Comparison of ENCODE assay signal across 10 mouse cellular contexts in the genomic region with DNA sequence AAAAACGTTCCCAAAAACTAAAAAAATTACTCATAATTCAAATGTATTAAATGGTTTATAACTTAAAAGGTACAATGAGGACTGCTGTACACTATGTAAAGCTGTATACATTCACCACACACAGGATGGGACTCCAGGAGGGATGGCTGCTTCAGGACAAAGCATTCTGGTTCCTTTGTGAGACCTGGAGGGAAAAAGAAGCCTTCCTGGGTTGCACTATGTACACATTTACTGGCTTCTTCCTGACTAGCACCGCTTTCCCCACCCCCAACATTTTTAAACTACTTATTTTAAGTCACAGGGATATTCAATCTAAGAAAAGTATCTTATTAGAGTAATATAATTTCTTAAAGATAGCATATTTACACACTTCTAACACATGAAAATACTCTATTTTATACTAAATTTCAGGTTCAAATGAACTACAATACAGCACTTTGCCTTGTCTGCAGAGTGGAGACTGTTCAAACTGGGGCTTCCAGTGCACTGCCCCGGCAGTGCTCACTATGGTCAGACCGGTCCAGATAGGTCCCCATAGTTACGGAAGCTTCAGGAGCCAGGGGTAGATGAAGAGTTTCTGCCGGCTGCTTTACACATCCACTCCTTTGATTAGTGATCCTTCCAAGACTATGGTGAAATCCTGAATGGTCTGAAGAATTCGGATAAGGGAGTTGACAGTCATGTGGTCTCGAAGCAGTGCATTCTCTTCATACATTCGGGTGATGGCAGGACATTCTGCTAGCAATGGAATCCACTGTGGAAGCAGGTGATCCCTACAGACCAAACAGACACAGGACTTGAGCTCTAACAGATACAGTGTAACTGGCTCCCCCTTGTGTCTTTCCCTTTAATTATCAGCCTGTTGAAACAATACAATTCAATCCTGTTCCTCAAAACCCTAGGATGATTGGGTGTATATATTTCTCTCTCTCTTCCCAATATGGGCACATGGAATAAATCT. TPM values are rescaled to one million over a fixed set of nuclear protein-coding genes. Genes with fewer than 3 reads are reported as not detected.
A peak's percentile ranks its signal among the peaks of the same experiment; 100 is the strongest.
DNase-seq lines count a peak whose midpoint lies in the region; ATAC-seq and TF ChIP-seq lines count a peak whose summit lies in the region.
"Had no signal": no experiment of that assay in that cellular context is flagged by ENCODE, and none has a peak within 500 bp of the region (broad histone marks: within the 10 kb centered on the region; RNA-seq: fewer than 3 reads in every experiment).

No protein-coding gene starts in this region.

- intact Hi-C loops in left cerebral cortex, postnatal 4 days (cut with DNase I): no loop called here

- H3K4me2 ChIP-seq in kidney, postnatal 0 days (ENCODE audit: low read length): no peak overlapping the region
- H3K4me2 ChIP-seq: heart, embryonic 13.5 days; neural tube, embryonic 13.5 days had no signal

- WGBS in kidney, postnatal 0 days: 39% methylated on average over 9 of the region's 9 CpGs

- H3K4me3 ChIP-seq in ES-E14 (ENCODE audit: insufficient read depth in 1 of 2, low read depth in 1 of 2, low read length in 2 of 2, poor library complexity in 1 of 2, severe bottlenecking in 1 of 2): peak overlapping the region; percentile 67 to 75
- no peak overlapping the region for H3K4me3 ChIP-seq in kidney, postnatal 0 days (replicated peaks; ENCODE audit: low read depth, low read length)
- H3K4me3 ChIP-seq: heart, embryonic 13.5 days; neural tube, embryonic 13.5 days had no signal

- DNase-seq in frontal cortex, postnatal 25 days (ENCODE audit: low spot score in 2 of 2): no peak
- DNase-seq in ES-E14 (ENCODE audit: low read depth, low spot score): peak; percentile 83
- peak; percentile 14 for DNase-seq in fibroblast of lung, adult 2 months (ENCODE audit: low read depth)
- peak; percentile 86 for DNase-seq in kidney, postnatal 0 days (ENCODE audit: low spot score)
- DNase-seq in adrenal gland, postnatal 4 days (ENCODE audit: low spot score in 2 of 2): no peak
- no peak for DNase-seq in left cerebral cortex, postnatal 4 days

- in situ Hi-C loops in ES-E14 (cut with MboI; ENCODE audit: low sequenced_read_pairs in 2 of 2, unreplicated experiment in 2 of 2): no loop called here

- ATAC-seq in frontal cortex, adult (ENCODE audit: low TSS enrichment): peak; percentile 89
- ATAC-seq in kidney, postnatal 0 days (replicated peaks; ENCODE audit: low FRiP score, low read depth): 0 out of 2 replicates have a peak, but pooled peaks have one; percentile 40
- ATAC-seq in neutrophil, adult 5-6 weeks (ENCODE audit: extremely low read depth, insufficient number of reproducible peaks, low FRiP score, poor library complexity, severe bottlenecking): peak; percentile 31; the same call in 1 of the 2 replicates

- H3K4me1 ChIP-seq in ES-E14 (ENCODE audit: control insufficient read depth in 2 of 2, insufficient read depth in 2 of 2, low read length in 2 of 2, poor library complexity in 1 of 2): peaks cover 6 to 25% of the 10 kb centered on the region in 2 experiments; a peak in 3 of 4 replicates
- no peaks in the 10 kb centered on the region for H3K4me1 ChIP-seq in kidney, postnatal 0 days (replicated peaks; ENCODE audit: insufficient read depth, low read length)

- H3K27ac ChIP-seq in ES-E14 (ENCODE audit: insufficient read depth, low read depth, low read length, poor library complexity, severe bottlenecking): peak overlapping the region; percentile 97
- H3K27ac ChIP-seq in kidney, postnatal 0 days: no peak overlapping the region
- H3K27ac ChIP-seq: heart, embryonic 13.5 days; neural tube, embryonic 13.5 days had no signal

- H3K9ac ChIP-seq in ES-E14 (ENCODE audit: insufficient read depth, low read depth, low read length, poor library complexity, severe bottlenecking): peak overlapping the region; percentile 94
- no peak overlapping the region for H3K9ac ChIP-seq in kidney, postnatal 0 days (ENCODE audit: low read depth, low read length)
- H3K9ac ChIP-seq: heart, embryonic 13.5 days; neural tube, embryonic 13.5 days had no signal

- peak; percentile 72 for TF ChIP-seq CTCF in kidney, postnatal 0 days (IDR thresholded peaks at IDR 0.05; ENCODE audit: low read depth)

- no peaks in the 10 kb centered on the region for H3K27me3 ChIP-seq in kidney, postnatal 0 days (ENCODE audit: insufficient read depth, low read length)
- H3K27me3 ChIP-seq: heart, embryonic 13.5 days; neural tube, embryonic 13.5 days had no signal

- H3K36me3 ChIP-seq in ES-E14 (ENCODE audit: control insufficient read depth, insufficient read depth, low read length, poor library complexity, severe bottlenecking): no peaks in the 10 kb centered on the region
- peaks cover 6% of the 10 kb centered on the region for H3K36me3 ChIP-seq in kidney, postnatal 0 days (ENCODE audit: insufficient read depth, low read length)

- no peaks in the 10 kb centered on the region for H3K9me3 ChIP-seq in ES-E14 (ENCODE audit: control insufficient read depth, insufficient read depth, low read depth, low read length)
- no peaks in the 10 kb centered on the region for H3K9me3 ChIP-seq in kidney, postnatal 0 days (replicated peaks; ENCODE audit: low read length)
- H3K9me3 ChIP-seq: heart, embryonic 13.5 days; neural tube, embryonic 13.5 days had no signal

TF ChIP-seq in ES-E14, 5 proteins besides CTCF, POLR2A, EP300 and RAD21:
- 0 out of 2 replicates have a peak, but pooled peaks have one; percentile 12 for TF ChIP-seq CHD2 (IDR thresholded peaks at IDR 0.05; ENCODE audit: low read depth, low read length)
- peak; percentile 64; the same call in 1 of the 2 replicates for TF ChIP-seq ZC3H11A (IDR thresholded peaks at IDR 0.05; ENCODE audit: borderline replicate concordance, low read depth, low read length)
- 0 out of 2 replicates have a peak, but pooled peaks have one; percentile 21 for TF ChIP-seq ZNF384 (IDR thresholded peaks at IDR 0.05; ENCODE audit: low read depth, low read length)
- no peak for TF ChIP-seq MAFK (IDR thresholded peaks at IDR 0.05; ENCODE audit: insufficient read depth, low read depth, low read length)
- no peak for TF ChIP-seq HCFC1 (IDR thresholded peaks at IDR 0.05; ENCODE audit: borderline replicate concordance, insufficient read depth, low read length)

RNA-seq across cellular contexts. Expression of a gene that starts 47.1 kb away (rescaled TPM):
- 193 and 205 TPM in 2 replicates for total RNA-seq in ES-E14 (2012; rRNA removed)
- polyA plus RNA-seq in kidney, postnatal 0 days (2015; fragmentation: Nextera tagmentation; extraction: Ambion mirVana): 103 and 107 TPM in 2 replicates
- 44.3 and 45.3 TPM in 2 replicates for total RNA-seq in neutrophil, adult 5-6 weeks (2017)
- 10 to 100 TPM; 63.4 to 80.4 TPM for total RNA-seq in adrenal gland, postnatal 4 days (2021)
- total RNA-seq in left cerebral cortex, postnatal 4 days (2021): 1 to 10 TPM; 8.2 to 9.6 TPM

Comparison
In these comparisons a context has a peak if more than half of its experiments do, and no peak if none do; other contexts are left out.
1. ATAC-seq: peak in every context shown above with its lines; median percentile 89 in frontal cortex, adult; 40 in kidney, postnatal 0 days; 31 in neutrophil, adult 5-6 weeks.
2. DNase-seq: peak in ES-E14 (single experiment), fibroblast of lung, adult 2 months (single experiment) and kidney, postnatal 0 days (single experiment); none in frontal cortex, postnatal 25 days (0 of 2), adrenal gland, postnatal 4 days (0 of 2) and left cerebral cortex, postnatal 4 days (single experiment).